Mouse (Mus musculus) forebrain, embryonic 11.5 days (tissue): ENCODE results near the gene Ankrd50. TPM values are rescaled to one million over a fixed set of nuclear protein-coding genes. Genes with fewer than 3 reads are reported as not detected.

Experiments used
- ATAC-seq: fragments of 200-750 bp; cut with Nextera tagmentation; replicated peaks from 2 replicates; pipeline ENCODE4 v1.8.0; 2017; ENCODE audit warnings: moderate TSS enrichment; ENCODE audit not compliant: low FRiP score
- DNase-seq: peaks from one replicate; pipeline ENCODE4 v3.0.0-alpha.2; 2017; ENCODE audit warnings: low spot score
- H3K27ac ChIP-seq: fragments of 300-500 bp; sonication (generic); 2 replicates; pipeline ENCODE4 v1.5.1; 2014; ENCODE audit warnings: low read depth, low read length
- H3K27me3 ChIP-seq: fragments of 300-500 bp; sonication (generic); 2 replicates; pipeline ENCODE4 v1.6.1; 2014; ENCODE audit warnings: mild to moderate bottlenecking, low read length, mixed read lengths; ENCODE audit not compliant: control insufficient read depth, insufficient read depth
- H3K36me3 ChIP-seq: fragments of 300-500 bp; sonication (generic); 2 replicates; pipeline ENCODE4 v1.6.1; 2014; ENCODE audit warnings: mild to moderate bottlenecking, low read length, moderate library complexity, mixed read lengths; ENCODE audit not compliant: control insufficient read depth, insufficient read depth
- H3K4me1 ChIP-seq: fragments of 300-500 bp; sonication (generic); replicated peaks from 2 replicates; pipeline ENCODE4 v1.6.1; 2014; ENCODE audit warnings: low read length, mixed read lengths; ENCODE audit not compliant: control insufficient read depth, insufficient read depth
- H3K4me2 ChIP-seq: fragments of 300-500 bp; sonication (generic); 2 replicates; pipeline ENCODE4 v1.6.1; 2014; ENCODE audit warnings: low read depth, mild to moderate bottlenecking, low read length, moderate library complexity, mixed read lengths; ENCODE audit not compliant: severe bottlenecking
- H3K4me3 ChIP-seq: fragments of 300-500 bp; sonication (generic); 2 replicates; pipeline ENCODE4 v1.5.1; 2014; ENCODE audit warnings: low read depth, low read length
- H3K9ac ChIP-seq: fragments of 300-500 bp; sonication (generic); 2 replicates; pipeline ENCODE4 v1.6.1; 2014; ENCODE audit warnings: low read length
- H3K9me3 ChIP-seq: fragments of 300-500 bp; sonication (generic); 2 replicates; pipeline ENCODE4 v1.6.1; 2016; ENCODE audit warnings: low read length, mixed read lengths; ENCODE audit not compliant: control insufficient read depth
- WGBS: fragments of 180-500 bp; shearing (Covaris S2); extraction: QIAGEN DNeasy Blood & Tissue Kit; methylation state at CpG from one replicate; pipeline ENCODE4 v1.1.7; 2014; 5-methylcytosine and 5-hydroxymethylcytosine counted together
- polyA plus RNA-seq: library from polyadenylated mRNA; unstranded; fragments of >200 nt; fragmentation: Nextera tagmentation; extraction: Ambion mirVana; gene quantifications from 2 replicates; pipeline ENCODE4 v1.2.1, GENCODE M21; 2014

The Ankrd50 gene
- polyA plus RNA-seq, 1 experiment from 2014 or later = 27.0 TPM

DNA sequence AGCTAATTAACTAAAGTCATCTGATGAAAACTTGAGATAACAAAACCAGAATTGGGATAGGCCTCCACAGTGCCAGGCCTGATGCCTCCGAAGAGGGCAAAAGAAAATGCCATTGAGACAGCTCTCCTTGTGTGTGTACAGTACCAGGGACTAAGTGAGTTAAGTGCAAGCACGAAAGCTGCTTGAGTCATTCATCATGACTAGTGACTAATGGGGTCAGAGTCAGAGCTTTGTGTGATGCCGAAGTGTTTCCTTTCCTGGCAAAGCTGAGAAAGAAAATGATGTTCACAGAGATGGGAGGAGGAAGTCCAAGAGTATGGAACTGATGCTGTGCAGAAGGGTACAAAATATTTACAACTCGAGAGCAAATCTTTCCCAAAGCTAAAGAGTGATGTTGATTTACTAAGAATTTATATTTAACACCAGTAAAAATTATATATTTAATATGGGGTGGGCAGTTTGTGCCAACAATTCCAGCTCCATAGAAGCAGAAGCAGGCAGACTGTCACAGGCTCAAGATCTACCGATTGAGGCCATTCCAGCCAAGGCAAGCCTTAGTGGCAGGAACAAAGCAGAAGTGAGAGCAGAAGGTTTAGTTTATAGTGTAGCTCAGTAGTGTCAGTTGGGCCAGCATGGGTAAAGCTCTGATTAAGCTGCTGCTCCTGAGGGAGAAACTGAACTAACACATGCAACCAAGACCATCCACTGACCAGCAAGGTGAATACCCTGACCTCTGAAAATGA lies 25.0 kb downstream of the Ankrd50 start:
- H3K27me3 ChIP-seq = no peaks in the 10 kb centered on the region
- no peak for DNase-seq
- H3K9me3 ChIP-seq = no peaks in the 10 kb centered on the region
- ATAC-seq = no peak
- 91% methylated on average over 5 of the region's 5 CpGs for WGBS
- H3K27ac ChIP-seq = no peak overlapping the region
- H3K4me1 ChIP-seq = no peaks in the 10 kb centered on the region
- H3K36me3 ChIP-seq = peaks cover 30% of the 10 kb centered on the region
- H3K9ac ChIP-seq = no peak overlapping the region
- no peak overlapping the region for H3K4me3 ChIP-seq
- H3K4me2 ChIP-seq = no peak overlapping the region

DNA sequence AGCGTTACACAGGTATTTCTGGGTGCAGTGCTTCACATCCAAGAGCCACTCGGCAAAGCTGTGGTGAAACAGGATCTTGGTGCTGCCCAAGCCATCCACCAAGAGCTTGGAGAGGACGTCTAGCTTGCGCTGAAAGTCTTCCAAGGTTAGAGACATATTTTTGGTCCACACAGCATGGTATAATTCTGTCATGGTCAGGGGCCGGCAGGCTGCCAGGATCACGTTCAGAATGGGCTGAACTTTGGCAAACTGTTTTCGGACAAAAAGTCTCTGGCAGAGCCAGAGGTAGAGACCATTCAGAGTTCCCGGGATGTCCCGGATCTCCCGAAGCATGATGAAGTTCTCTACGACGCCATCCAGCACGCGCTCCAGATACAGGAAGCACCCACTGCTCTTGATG lies 27.6 kb downstream of the Ankrd50 start:
- Histone ChIP-seq H3K4me3 (no peak overlapping the region), H3K9ac (no peak overlapping the region), H3K4me1 (no peaks in the 10 kb centered on the region), H3K36me3 (peaks cover 35% of the 10 kb centered on the region), H3K27ac (no peak overlapping the region), H3K27me3 (no peaks in the 10 kb centered on the region), H3K4me2 (no peak overlapping the region), H3K9me3 (no peaks in the 10 kb centered on the region)
- ATAC-seq (no peak), DNase-seq (no peak)
- 95% methylated on average over 14 of the region's 14 CpGs for WGBS

DNA sequence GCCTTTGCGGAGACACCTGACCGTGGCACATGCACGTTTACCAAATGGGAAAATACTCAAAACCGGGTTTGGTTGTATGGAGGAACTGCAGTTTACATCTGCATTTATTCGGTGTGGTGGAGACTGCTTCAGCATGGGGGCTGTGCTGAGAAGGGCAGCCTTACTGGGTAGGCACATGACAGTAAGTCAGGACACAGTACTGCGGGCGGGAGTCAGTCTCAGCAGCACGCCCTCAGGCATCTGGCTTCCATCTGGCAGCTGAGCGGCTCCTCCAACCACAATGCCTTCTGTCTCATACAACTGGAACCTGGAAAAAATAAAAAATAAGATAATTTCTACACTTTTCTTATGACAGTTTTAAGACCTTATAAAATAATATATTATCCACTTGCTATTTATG lies 32.4 kb downstream of the Ankrd50 start:
- DNase-seq = no peak
- Histone ChIP-seq H3K9me3 (no peaks in the 10 kb centered on the region), H3K9ac (no peak overlapping the region), H3K27me3 (no peaks in the 10 kb centered on the region), H3K4me3 (no peak overlapping the region), H3K4me2 (no peak overlapping the region), H3K27ac (no peak overlapping the region), H3K4me1 (no peaks in the 10 kb centered on the region), H3K36me3 (peaks cover 39% of the 10 kb centered on the region)
- 0 out of 2 replicates have a peak, but pooled peaks have one; percentile 44 for ATAC-seq
- WGBS = 87% methylated on average over 9 of the region's 9 CpGs

DNA sequence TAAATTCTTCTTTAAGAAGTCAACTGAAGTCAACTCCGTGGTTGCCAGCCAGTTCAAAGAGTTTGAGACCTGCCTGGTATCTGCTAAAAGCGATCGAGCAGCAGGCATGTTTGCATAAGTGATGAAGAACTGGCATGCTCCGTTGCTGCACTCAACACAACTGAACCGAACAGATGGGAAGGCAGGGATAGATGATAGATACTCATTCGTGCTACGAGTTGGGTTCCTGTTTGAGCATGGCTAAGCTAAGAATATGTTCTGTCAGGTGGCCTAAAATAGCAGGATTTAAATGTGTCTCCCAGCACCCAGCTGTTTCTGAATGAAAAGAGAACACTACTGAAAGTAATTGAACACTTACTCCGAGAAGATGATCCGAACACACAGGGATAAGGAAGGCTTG lies 38.1 kb downstream of the Ankrd50 start:
- no peaks in the 10 kb centered on the region for H3K27me3 ChIP-seq
- WGBS = 91% methylated on average over 9 of the region's 9 CpGs
- H3K9me3 ChIP-seq = no peaks in the 10 kb centered on the region
- ATAC-seq (no peak), DNase-seq (no peak)
- H3K4me2 ChIP-seq = no peak overlapping the region
- H3K4me3 ChIP-seq = no peak overlapping the region
- H3K9ac ChIP-seq = no peak overlapping the region
- H3K27ac ChIP-seq = no peak overlapping the region
- peaks cover 4% of the 10 kb centered on the region for H3K36me3 ChIP-seq
- no peaks in the 10 kb centered on the region for H3K4me1 ChIP-seq

DNA sequence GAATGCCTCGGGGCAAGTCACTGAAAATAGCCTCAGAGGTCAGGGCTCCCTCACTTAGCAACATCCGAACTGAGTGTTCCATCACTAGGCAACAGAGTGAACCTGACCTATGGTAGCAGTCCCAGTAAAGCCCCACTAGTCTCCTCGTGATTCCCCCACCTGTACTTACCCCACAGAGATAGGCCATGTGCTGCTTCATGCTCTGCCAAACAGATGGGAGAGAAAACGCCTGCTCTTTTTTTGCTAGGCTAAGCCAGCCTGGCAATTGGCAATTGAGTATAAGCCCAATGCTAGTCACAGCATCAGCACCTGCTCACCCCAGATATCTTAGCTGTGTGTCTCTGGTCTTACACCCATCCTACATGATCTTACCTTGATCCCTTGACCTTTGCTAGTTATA lies 40.8 kb downstream of the Ankrd50 start:
- Histone ChIP-seq H3K9me3 (no peaks in the 10 kb centered on the region), H3K36me3 (no peaks in the 10 kb centered on the region), H3K9ac (no peak overlapping the region), H3K27ac (no peak overlapping the region), H3K4me1 (no peaks in the 10 kb centered on the region), H3K27me3 (no peaks in the 10 kb centered on the region), H3K4me2 (no peak overlapping the region), H3K4me3 (no peak overlapping the region)
- DNase-seq (no peak), ATAC-seq (no peak)
- 71% methylated on average over 4 of the region's 4 CpGs for WGBS

DNA sequence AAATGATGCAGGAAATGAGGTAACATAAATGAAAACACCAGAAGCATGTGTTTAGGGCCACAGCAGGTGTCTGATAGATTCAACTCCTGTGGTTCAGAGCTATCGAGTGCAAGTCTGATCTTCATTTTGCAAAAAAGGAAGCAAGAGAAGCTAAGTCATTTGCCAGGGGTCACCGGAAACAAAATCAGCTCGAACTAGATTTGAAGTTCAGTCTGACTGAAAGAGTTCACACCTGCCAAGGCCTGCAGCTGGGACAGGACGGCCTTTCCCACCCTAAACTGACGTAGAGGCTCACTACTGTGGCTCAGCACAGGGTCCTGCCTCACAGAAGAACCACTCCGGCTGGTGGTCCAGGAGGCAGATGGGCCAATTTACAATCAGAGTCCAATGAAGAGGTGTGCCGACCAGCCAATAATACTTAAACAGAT lies 44.1 kb downstream of the Ankrd50 start:
- DNase-seq (no peak), ATAC-seq (no peak)
- Histone ChIP-seq H3K4me2 (no peak overlapping the region), H3K27ac (no peak overlapping the region), H3K9me3 (no peaks in the 10 kb centered on the region), H3K4me3 (no peak overlapping the region), H3K4me1 (no peaks in the 10 kb centered on the region), H3K36me3 (no peaks in the 10 kb centered on the region), H3K9ac (no peak overlapping the region), H3K27me3 (no peaks in the 10 kb centered on the region)
- 70% methylated on average over 7 of the region's 7 CpGs for WGBS

DNA sequence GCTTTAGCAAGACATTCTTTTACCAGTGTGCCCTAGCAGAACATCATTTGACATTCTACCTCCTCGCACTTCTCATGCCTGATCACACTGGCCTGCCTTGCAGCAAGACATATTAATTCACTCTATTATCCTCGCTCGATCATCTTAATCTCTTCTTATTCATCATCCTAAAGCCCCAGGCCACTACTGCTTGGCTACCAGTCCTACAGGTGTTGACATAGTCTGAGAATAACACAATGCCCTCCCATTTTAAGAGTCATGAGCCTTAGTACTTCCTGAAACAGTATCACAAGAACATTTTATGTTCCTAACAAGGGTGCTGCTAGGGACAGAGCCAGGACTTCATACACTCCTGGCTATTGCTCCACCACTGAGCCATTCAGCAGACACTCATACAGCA lies 48.0 kb downstream of the Ankrd50 start:
- peaks cover 3% of the 10 kb centered on the region; the same call in 1 of the 2 replicates for H3K9me3 ChIP-seq
- ATAC-seq (no peak), DNase-seq (no peak)
- H3K36me3 ChIP-seq = no peaks in the 10 kb centered on the region
- H3K4me3 ChIP-seq = no peak overlapping the region
- 0 out of 2 replicates have a peak, but pooled peaks cover 2% of the 10 kb centered on the region for H3K4me1 ChIP-seq
- H3K4me2 ChIP-seq = no peak overlapping the region
- H3K27ac ChIP-seq = no peak overlapping the region
- WGBS = 87% methylated on average over 3 of the region's 3 CpGs
- no peak overlapping the region for H3K9ac ChIP-seq
- no peaks in the 10 kb centered on the region for H3K27me3 ChIP-seq

DNA sequence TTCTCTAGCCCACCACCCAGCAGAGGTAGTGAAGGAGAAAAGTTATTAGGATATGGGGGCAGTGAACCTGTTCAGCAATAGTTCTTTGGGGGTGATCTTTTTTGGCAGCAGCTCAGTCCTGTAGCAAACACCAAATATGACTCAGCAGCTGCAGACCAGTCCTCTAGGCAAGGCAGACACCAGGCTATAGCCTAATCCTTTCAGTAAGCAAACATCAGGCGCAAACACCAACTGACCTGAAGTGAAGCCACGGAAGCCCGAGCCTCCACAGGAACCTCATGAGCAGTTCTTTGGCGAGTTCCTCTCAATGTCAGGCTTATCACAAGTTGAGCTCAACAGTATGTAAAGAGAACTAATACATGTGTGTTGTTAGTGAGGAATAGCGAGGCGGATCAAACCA lies 48.8 kb downstream of the Ankrd50 start:
- Histone ChIP-seq H3K4me3 (no peak overlapping the region), H3K4me2 (no peak overlapping the region), H3K36me3 (no peaks in the 10 kb centered on the region), H3K9me3 (peaks cover 3% of the 10 kb centered on the region; the same call in 1 of the 2 replicates), H3K27me3 (no peaks in the 10 kb centered on the region), H3K27ac (no peak overlapping the region), H3K4me1 (0 out of 2 replicates have a peak, but pooled peaks cover 2% of the 10 kb centered on the region), H3K9ac (no peak overlapping the region)
- DNase-seq = no peak
- no peak for ATAC-seq
- 88% methylated on average over 6 of the region's 6 CpGs for WGBS

DNA sequence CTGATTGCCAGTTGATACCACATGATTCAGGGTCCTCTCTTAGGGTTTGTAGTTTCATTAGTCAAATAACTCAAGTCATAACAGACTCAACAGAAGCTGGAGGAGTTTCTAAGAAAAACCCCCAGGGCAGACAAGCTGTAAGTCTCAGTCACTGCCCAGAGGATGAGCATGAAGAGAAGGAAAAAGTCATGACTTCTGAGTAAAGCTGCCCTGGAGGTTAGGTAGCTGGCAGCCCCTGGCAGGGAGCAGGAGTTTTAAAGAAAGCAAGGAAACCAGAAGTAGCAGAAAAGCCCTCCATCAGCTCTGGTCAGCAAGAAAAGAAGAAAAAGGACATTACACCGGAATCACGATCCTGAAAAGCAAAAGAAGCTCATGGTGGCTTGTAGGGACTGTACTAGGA lies 50.2 kb downstream of the Ankrd50 start:
- no peaks in the 10 kb centered on the region for H3K27me3 ChIP-seq
- ATAC-seq (no peak), DNase-seq (no peak)
- no peak overlapping the region for H3K4me2 ChIP-seq
- H3K4me1 ChIP-seq = 0 out of 2 replicates have a peak, but pooled peaks cover 2% of the 10 kb centered on the region
- 93% methylated on average over 2 of the region's 2 CpGs for WGBS
- H3K36me3 ChIP-seq = no peaks in the 10 kb centered on the region
- peaks cover 3% of the 10 kb centered on the region; the same call in 1 of the 2 replicates for H3K9me3 ChIP-seq
- no peak overlapping the region for H3K27ac ChIP-seq
- H3K9ac ChIP-seq = no peak overlapping the region
- no peak overlapping the region for H3K4me3 ChIP-seq
